Mouse (Mus musculus) small intestine, adult 2 months (tissue): Measurements from ENCODE around the gene Klk8.

ENCODE experiments used
- CTCF ChIP-seq: fragments of 200-500 bp; IDR thresholded peaks from 2 replicates; pipeline ENCODE4 v1.5.1; 2012; ENCODE audit warnings: low read depth, mild to moderate bottlenecking, control low read depth, inconsistent platforms, low read length, moderate library complexity, mixed read lengths; ENCODE audit not compliant: insufficient replicate concordance, insufficient read length; ENCODE audit errors: extremely low read depth
- POLR2A ChIP-seq: fragments of 200-500 bp; IDR thresholded peaks from 2 replicates; pipeline ENCODE4 v1.6.1; 2012; ENCODE audit warnings: low read depth, mild to moderate bottlenecking, control low read depth, inconsistent platforms, low read length, moderate library complexity

GRCm38 (mm10) chr7:43771916-43772315 is 25.5 kb upstream of the Klk8 start:
- TF ChIP-seq POLR2A (no peak), CTCF (no peak)
